ENCODE assay signal across 29 mouse cellular contexts in the genomic region with DNA sequence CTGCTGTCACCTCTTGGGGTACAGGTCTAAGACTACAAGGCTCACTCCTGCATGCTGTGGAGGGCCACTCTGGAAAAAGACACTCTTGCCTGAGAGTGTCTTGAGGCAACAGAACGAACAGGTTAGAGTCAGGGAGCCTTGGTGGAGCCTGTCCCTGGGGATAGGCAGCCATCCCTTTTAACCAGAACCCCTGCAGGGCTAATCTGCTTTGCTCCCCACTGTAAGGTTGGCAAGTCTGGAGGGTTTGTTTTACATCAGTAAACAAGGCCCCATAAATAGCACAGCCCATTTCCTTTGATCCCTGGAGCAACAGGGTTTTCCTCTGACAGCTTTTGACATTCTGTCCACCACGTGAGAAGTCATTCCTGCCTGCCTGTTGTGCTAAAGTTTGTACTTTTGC. TPM values are rescaled to one million over a fixed set of nuclear protein-coding genes. Genes with fewer than 3 reads are reported as not detected.
A peak's percentile ranks its signal among the peaks of the same experiment; 100 is the strongest.
DNase-seq lines count a peak whose midpoint lies in the region; TF ChIP-seq lines count a peak whose summit lies in the region.
"Had no signal": no experiment of that assay in that cellular context is flagged by ENCODE, and none has a peak within 500 bp of the region (broad histone marks: within the 10 kb centered on the region; RNA-seq: fewer than 3 reads in every experiment).

No protein-coding gene starts in this region.

- DNase-seq in cerebellum, adult 11-12 months, result peak; percentile 58
- DNase-seq in cerebellum, adult 11 months, result no peak
- DNase-seq in layer of hippocampus, adult 2 months (ENCODE audit: low spot score in 2 of 2), result no peak
- no peak for DNase-seq in layer of hippocampus, adult 11-12 months (ENCODE audit: low spot score)
- peak; percentile 6 for DNase-seq in retina, postnatal 1 day
- DNase-seq in retina, embryonic 14.5 days (ENCODE audit: low spot score), result no peak
- DNase-seq in frontal cortex, postnatal 25 days (ENCODE audit: low spot score in 2 of 2), result no peak
- DNase-seq: adrenal gland, adult 2 months; gastrocnemius, postnatal 10 days; heart, postnatal 10 days; kidney, adult 11 months; kidney, postnatal 25 days; liver, embryonic 13.5 days; lung, adult 18-20 months; lung, postnatal 14 days; right cerebral cortex, postnatal 14 days had no signal

- TF ChIP-seq CTCF in layer of hippocampus, adult 2 months (conservative IDR thresholded peaks at IDR 0.05), result no peak

- H3K27ac ChIP-seq in layer of hippocampus, adult 2 months, result peak overlapping the region; percentile 83
- H3K27ac ChIP-seq: heart, embryonic 13.5 days; hindbrain, embryonic 10.5 days; hindbrain, embryonic 15.5 days; limb, embryonic 13.5 days; liver, embryonic 13.5 days; neural tube, embryonic 13.5 days; stomach, embryonic 15.5 days had no signal

- H3K4me3 ChIP-seq in layer of hippocampus, adult 2 months, result no peak overlapping the region
- H3K4me3 ChIP-seq: erythroblast, embryonic 14.5 days; heart, embryonic 13.5 days; hindbrain, embryonic 10.5 days; hindbrain, embryonic 15.5 days; limb, embryonic 13.5 days; liver, embryonic 13.5 days; neural tube, embryonic 13.5 days; stomach, embryonic 15.5 days had no signal

RNA-seq across cellular contexts. Expression of gene Crygs, which starts 20.1 kb away (rescaled TPM):
- total RNA-seq in layer of hippocampus, adult 2 months (2021), result not detected
- total RNA-seq: adrenal gland, adult 2 months; gastrocnemius, postnatal 10 days; heart, adult 8-10 months; heart, postnatal 10 days; layer of hippocampus, adult 8-10 months; layer of hippocampus, postnatal 25 days; left cerebral cortex, adult 8-10 months; left cerebral cortex, postnatal 36 days; MEL had no signal

Comparison
In these comparisons a context has a peak if more than half of its experiments do, and no peak if none do; other contexts are left out.
1. DNase-seq: peak in cerebellum, adult 11-12 months (single experiment) and retina, postnatal 1 day (single experiment); none in cerebellum, adult 11 months (single experiment), layer of hippocampus, adult 2 months (0 of 2), layer of hippocampus, adult 11-12 months (single experiment), retina, embryonic 14.5 days (single experiment) and frontal cortex, postnatal 25 days (0 of 2).